Mouse (Mus musculus) lung, embryonic 15.5 days (tissue): ENCODE measurements at regions not wholly inside any gene's neighbourhood (a gene's known extent, or its start where the extent isn't known, plus 50 kb on each side); places are given as distances from the start of the nearest gene placed in this dataset.
A peak's percentile ranks its signal among the peaks of the same experiment; 100 is the strongest.

Source experiments
- ATAC-seq: fragments of 200-750 bp; cut with Nextera tagmentation; 2 replicates; pipeline ENCODE4 v1.8.0; 2017; ENCODE audit warnings: moderate number of reproducible peaks, borderline replicate concordance; ENCODE audit not compliant: low FRiP score, low TSS enrichment; ENCODE audit errors: extremely low read depth
- H3K27ac ChIP-seq: fragments of 300-500 bp; sonication (generic); 2 replicates; pipeline ENCODE4 v1.5.1; 2015; ENCODE audit warnings: moderate library complexity, mild to moderate bottlenecking, inconsistent platforms
- H3K27me3 ChIP-seq: fragments of 300-500 bp; sonication (generic); 2 replicates; pipeline ENCODE4 v1.6.1; 2015; ENCODE audit warnings: inconsistent platforms
- H3K36me3 ChIP-seq: fragments of 300-500 bp; sonication (generic); 2 replicates; pipeline ENCODE4 v1.6.1; 2015; ENCODE audit warnings: inconsistent platforms
- H3K4me1 ChIP-seq: fragments of 300-500 bp; sonication (generic); 2 replicates; pipeline ENCODE4 v1.6.1; 2015; ENCODE audit warnings: inconsistent platforms
- H3K4me2 ChIP-seq: fragments of 300-500 bp; sonication (generic); 2 replicates; pipeline ENCODE4 v1.6.1; 2015; ENCODE audit warnings: inconsistent platforms, mild to moderate bottlenecking, moderate library complexity
- H3K4me3 ChIP-seq: fragments of 300-500 bp; sonication (generic); 2 replicates; pipeline ENCODE4 v1.5.1; 2015; ENCODE audit warnings: mild to moderate bottlenecking, inconsistent platforms
- H3K9ac ChIP-seq: fragments of 300-500 bp; sonication (generic); 2 replicates; pipeline ENCODE4 v1.6.1; 2015; ENCODE audit warnings: inconsistent platforms
- H3K9me3 ChIP-seq: fragments of 300-500 bp; sonication (generic); 2 replicates; pipeline ENCODE4 v1.6.1; 2016; ENCODE audit warnings: inconsistent platforms
- WGBS: fragments of 180-500 bp; shearing (Covaris S2); methylation state at CpG from one replicate; pipeline ENCODE4 v1.1.7; 2015; 5-methylcytosine and 5-hydroxymethylcytosine counted together

DNA sequence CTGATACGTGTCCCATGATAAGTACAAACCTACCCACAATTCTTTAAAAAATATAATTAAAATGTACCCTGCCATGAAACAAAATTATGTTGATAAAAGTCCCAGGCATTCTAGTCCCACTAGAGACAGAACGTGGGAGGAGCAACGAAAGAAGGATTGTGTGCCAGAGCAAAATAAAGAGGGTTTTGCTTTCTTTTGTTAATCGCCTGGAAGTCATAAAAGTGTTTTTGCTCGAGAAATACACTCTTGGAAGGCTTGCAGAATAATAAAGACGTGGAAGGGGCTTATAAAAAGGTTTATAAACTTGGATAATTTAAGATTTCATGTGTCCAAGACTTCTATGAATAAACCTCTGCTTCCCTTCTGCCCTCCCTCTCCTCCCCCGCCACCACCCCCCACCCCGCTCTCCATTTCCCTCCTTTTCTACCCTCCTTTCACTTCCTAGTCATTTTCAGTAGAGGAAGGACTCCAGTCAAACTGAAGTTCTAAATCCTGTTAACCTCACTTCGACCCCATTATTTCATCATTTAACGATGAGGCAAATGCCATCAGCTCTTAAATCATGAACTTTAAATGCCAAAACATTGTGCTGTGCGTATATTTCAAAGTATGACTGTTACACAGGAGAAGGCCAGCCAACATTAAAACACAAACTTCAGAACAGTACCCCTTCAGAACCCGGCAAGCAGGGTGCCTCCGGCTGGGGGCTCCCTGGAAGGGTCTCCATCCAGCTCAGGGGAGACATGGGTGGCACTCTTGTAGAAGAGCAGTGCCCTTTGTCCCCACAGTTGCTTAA, 54.8 kb upstream of the Cep85l start:
- H3K9ac ChIP-seq: no peak overlapping the region
- no peaks in the 10 kb centered on the region for H3K36me3 ChIP-seq
- ATAC-seq: peak; percentile 86
- H3K27me3 ChIP-seq: no peaks in the 10 kb centered on the region
- H3K9me3 ChIP-seq: no peaks in the 10 kb centered on the region
- no peak overlapping the region for H3K4me3 ChIP-seq
- H3K4me1 ChIP-seq: peaks cover 32% of the 10 kb centered on the region
- peak overlapping the region; percentile 43 for H3K4me2 ChIP-seq
- WGBS: 31% methylated on average over 13 of the region's 13 CpGs
- peak overlapping the region; percentile 97 for H3K27ac ChIP-seq

DNA sequence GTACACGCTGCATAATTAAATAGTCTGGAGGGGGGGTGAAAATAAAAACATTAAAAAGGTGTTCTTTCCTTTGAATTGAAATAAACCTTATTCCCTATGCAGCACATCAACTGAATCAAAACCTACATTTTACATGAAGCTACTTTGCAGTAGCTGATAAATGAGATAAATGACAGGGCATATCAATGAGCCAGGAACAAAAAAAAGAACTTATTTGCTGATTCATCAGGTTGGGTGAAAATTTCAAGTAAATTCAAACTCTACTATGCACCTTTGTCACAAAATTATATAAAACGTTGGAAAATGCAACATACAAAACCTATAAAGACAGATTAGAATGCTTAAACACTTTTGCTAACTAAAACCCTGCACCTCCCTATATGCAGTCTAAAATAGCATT, 53.0 kb upstream of the Cep85l start:
- Histone ChIP-seq H3K27ac (no peak overlapping the region), H3K9ac (no peak overlapping the region), H3K27me3 (no peaks in the 10 kb centered on the region), H3K4me2 (no peak overlapping the region), H3K4me1 (peaks cover 36% of the 10 kb centered on the region), H3K4me3 (no peak overlapping the region), H3K9me3 (no peaks in the 10 kb centered on the region), H3K36me3 (no peaks in the 10 kb centered on the region)
- 63% methylated on average over 2 of the region's 2 CpGs for WGBS
- ATAC-seq: no peak

DNA sequence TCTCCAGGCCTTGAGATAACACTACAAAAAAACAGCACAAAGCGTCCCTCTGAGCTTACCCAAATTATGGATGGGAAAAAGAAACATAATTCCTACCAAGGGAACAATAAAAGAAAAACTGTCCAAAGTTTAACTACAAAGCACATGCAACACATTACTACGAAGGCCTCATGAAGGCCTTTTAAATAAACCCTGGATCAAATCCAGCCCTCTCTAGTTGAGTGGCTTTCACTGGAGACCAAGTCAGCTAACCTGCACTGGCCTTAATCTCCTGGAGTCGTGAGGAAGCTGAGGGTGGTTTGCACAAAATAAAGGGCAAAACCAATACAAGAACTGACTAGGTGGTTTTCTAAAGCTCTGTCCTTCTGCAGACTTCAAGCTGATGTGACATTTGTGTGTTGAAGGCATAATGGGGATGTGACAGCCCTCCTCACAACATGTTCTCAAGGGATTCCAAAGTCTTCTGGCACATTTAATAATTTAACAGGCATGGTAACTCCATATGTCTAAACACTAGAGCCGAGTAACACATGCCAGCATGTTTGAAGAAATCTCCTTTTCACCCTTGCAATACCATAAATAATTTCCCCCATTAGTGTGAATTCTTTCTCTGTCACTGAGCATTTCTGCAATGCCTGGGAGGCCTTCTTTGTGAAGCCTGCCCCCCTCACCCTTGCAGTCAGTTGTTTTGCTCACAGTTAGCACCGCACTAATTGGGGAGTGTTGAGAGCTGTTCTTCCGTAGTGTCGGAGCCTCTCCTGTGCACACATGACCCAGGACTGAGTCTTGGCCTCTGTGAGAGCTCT, 50.0 kb upstream of the Cep85l start:
- no peak overlapping the region for H3K9ac ChIP-seq
- no peak overlapping the region for H3K4me2 ChIP-seq
- H3K27me3 ChIP-seq: no peaks in the 10 kb centered on the region
- H3K27ac ChIP-seq: peak overlapping the region; percentile 44; the same call in 1 of the 2 replicates
- H3K9me3 ChIP-seq: no peaks in the 10 kb centered on the region
- peaks cover 20% of the 10 kb centered on the region for H3K4me1 ChIP-seq
- H3K4me3 ChIP-seq: no peak overlapping the region
- 36% methylated on average over 7 of the region's 7 CpGs for WGBS
- no peak for ATAC-seq
- H3K36me3 ChIP-seq: no peaks in the 10 kb centered on the region
